Mouse (Mus musculus) fibroblast of lung, adult 2 months (primary cell): ENCODE data around the gene Hras.

ENCODE experiments used
- DNase-seq: peaks from one replicate; pipeline ENCODE4 v3.0.0-alpha.2; 2011; ENCODE audit warnings: low read depth

Hras gene

GRCm38 (mm10) chr7:141213605-141214235, 19.9 kb upstream of the Hras start, which contains the start of gene Lmntd2:
Gene Lmntd2, minus strand, starts transcription at chr7:141214080.
- DNase-seq: no peak

GRCm38 (mm10) chr7:141213133-141213532, 19.3 kb upstream of the Hras start:
- no peak for DNase-seq

- no peak for DNase-seq
These were observed 16.9 kb upstream of the Hras start for GRCm38 (mm10) chr7:141210606-141211131.

- DNase-seq: no peak
These were observed 16.3 kb upstream of the Hras start for GRCm38 (mm10) chr7:141210137-141210536.

GRCm38 (mm10) chr7:141209526-141209925, 15.7 kb upstream of the Hras start:
- DNase-seq: no peak

GRCm38 (mm10) chr7:141206182-141206937, 12.6 kb upstream of the Hras start:
- no peak for DNase-seq

- no peak for DNase-seq
These were observed 11.7 kb upstream of the Hras start for GRCm38 (mm10) chr7:141205504-141205903.

- no peak for DNase-seq
These were observed 10.7 kb upstream of the Hras start for GRCm38 (mm10) chr7:141204546-141204945.

GRCm38 (mm10) chr7:141198121-141198520, 4.3 kb upstream of the Hras start:
- DNase-seq: no peak

- DNase-seq: no peak
These were observed 2.9 kb upstream of the Hras start for GRCm38 (mm10) chr7:141196619-141197282.

GRCm38 (mm10) chr7:141195754-141196153, 1.9 kb upstream of the Hras start:
- DNase-seq: no peak

GRCm38 (mm10) chr7:141194830-141195229, 1.0 kb upstream of the Hras start:
- DNase-seq: no peak

GRCm38 (mm10) chr7:141194409-141194808, 604 bp upstream of the Hras start:
- DNase-seq: no peak

- no peak for DNase-seq
These were observed 403 bp downstream of the Hras start for GRCm38 (mm10) chr7:141193348-141193856.

GRCm38 (mm10) chr7:141192776-141193347, 943 bp downstream of the Hras start:
- no peak for DNase-seq

- DNase-seq: no peak
These were observed 1.8 kb downstream of the Hras start for GRCm38 (mm10) chr7:141191796-141192685.

- no peak for DNase-seq
These were observed 2.8 kb downstream of the Hras start for GRCm38 (mm10) chr7:141191036-141191435.

- DNase-seq: no peak
These were observed 3.6 kb downstream of the Hras start for GRCm38 (mm10) chr7:141190220-141190619.

GRCm38 (mm10) chr7:141188733-141189132, 5.1 kb downstream of the Hras start:
- no peak for DNase-seq

- no peak for DNase-seq
These were observed 5.6 kb downstream of the Hras start for GRCm38 (mm10) chr7:141188194-141188593.

GRCm38 (mm10) chr7:141176173-141176572, 17.6 kb downstream of the Hras start:
- DNase-seq: no peak
